ENCODE assay signal across 10 mouse cellular contexts in the genomic region with DNA sequence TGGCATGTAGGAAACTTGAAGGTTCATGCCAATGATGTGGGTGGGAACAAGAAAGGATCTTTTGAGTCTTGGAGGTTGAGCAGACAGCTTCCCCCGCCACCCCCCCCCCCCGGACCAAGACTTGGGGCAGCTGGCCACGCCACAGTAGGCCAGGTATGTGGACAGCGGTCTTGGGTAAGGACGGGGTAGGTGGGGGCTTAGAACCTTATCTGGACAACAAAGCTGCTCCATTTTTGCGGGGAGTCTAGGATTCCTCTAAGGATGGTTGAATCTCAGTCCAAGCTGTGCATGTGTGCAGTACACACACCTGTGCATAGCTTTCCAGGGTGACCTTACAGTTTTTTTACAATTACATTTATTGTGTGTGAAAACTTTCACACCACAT. TPM values are rescaled to one million over a fixed set of nuclear protein-coding genes. Genes with fewer than 3 reads are reported as not detected.
DNase-seq lines count a peak whose midpoint lies in the region; ATAC-seq and TF ChIP-seq lines count a peak whose summit lies in the region.
"Had no signal": no experiment of that assay in that cellular context is flagged by ENCODE, and none has a peak within 500 bp of the region (broad histone marks: within the 10 kb centered on the region; RNA-seq: fewer than 3 reads in every experiment).

No protein-coding gene starts in this region.

- ATAC-seq in heart, postnatal 0 days (ENCODE audit: insufficient read depth, low read depth), result no peak
- peak; percentile 25; the same call in 1 of the 2 replicates for ATAC-seq in hindbrain, embryonic 15.5 days (ENCODE audit: low FRiP score, low read depth)
- ATAC-seq in midbrain, embryonic 14.5 days (ENCODE audit: low FRiP score, low TSS enrichment), result peak; percentile 27; the same call in 1 of the 2 replicates

- peak overlapping the region; percentile 81 for H3K4me2 ChIP-seq in heart, postnatal 0 days (ENCODE audit: low read depth, low read length)
- H3K4me2 ChIP-seq in hindbrain, embryonic 15.5 days, result peak overlapping the region; percentile 99
- H3K4me2 ChIP-seq in midbrain, embryonic 14.5 days (ENCODE audit: low read length), result peak overlapping the region; percentile 99

- intact Hi-C loops in left cerebral cortex, postnatal 25 days (cut with DNase I), result loop anchor here (2.0 kb wide), 1 partner anchor 20 kb away; no protein-coding TSS in a partner anchor

- DNase-seq in heart, postnatal 0 days (ENCODE audit: low spot score), result no peak
- DNase-seq in heart, adult 9 months (ENCODE audit: low spot score in 2 of 2), result no peak
- no peak for DNase-seq in embryonic facial prominence, embryonic 10.5 days (ENCODE audit: low spot score)
- DNase-seq in midbrain, embryonic 14.5 days, result no peak
- no peak for DNase-seq in adrenal gland, adult 18-20 months (ENCODE audit: low spot score in 2 of 2)
- DNase-seq in left cerebral cortex, postnatal 25 days (ENCODE audit: low spot score in 2 of 2), result no peak
- DNase-seq in adrenal gland, postnatal 14 days, result no peak

- H3K9ac ChIP-seq in heart, postnatal 0 days (replicated peaks; ENCODE audit: low read depth, low read length), result peak overlapping the region; percentile 39
- peak overlapping the region; percentile 84 for H3K9ac ChIP-seq in hindbrain, embryonic 15.5 days
- H3K9ac ChIP-seq in midbrain, embryonic 14.5 days (replicated peaks; ENCODE audit: low read length), result peak overlapping the region; percentile 69

- H3K27me3 ChIP-seq in heart, postnatal 0 days (ENCODE audit: control insufficient read depth, insufficient read depth, low read length), result no peaks in the 10 kb centered on the region
- H3K27me3 ChIP-seq in embryonic facial prominence, embryonic 10.5 days (replicated peaks; ENCODE audit: low read depth, poor library complexity, severe bottlenecking), result peaks cover 49% of the 10 kb centered on the region
- no peaks in the 10 kb centered on the region; the same call in 1 of the 2 replicates for H3K27me3 ChIP-seq in hindbrain, embryonic 15.5 days
- peaks cover 4% of the 10 kb centered on the region for H3K27me3 ChIP-seq in midbrain, embryonic 14.5 days (ENCODE audit: control insufficient read depth, insufficient read depth, low read length)

- H3K36me3 ChIP-seq in heart, postnatal 0 days (replicated peaks; ENCODE audit: control insufficient read depth, insufficient read depth, low read length), result peaks cover 19% of the 10 kb centered on the region
- H3K36me3 ChIP-seq in embryonic facial prominence, embryonic 10.5 days (replicated peaks), result peaks cover 38% of the 10 kb centered on the region
- peaks cover 6% of the 10 kb centered on the region; the same call in 1 of the 2 replicates for H3K36me3 ChIP-seq in hindbrain, embryonic 15.5 days
- peaks cover 30% of the 10 kb centered on the region for H3K36me3 ChIP-seq in midbrain, embryonic 14.5 days (ENCODE audit: control insufficient read depth, insufficient read depth, low read length)

- TF ChIP-seq EP300 in heart, postnatal 0 days (IDR thresholded peaks at IDR 0.05; ENCODE audit: low read depth), result no peak

- peaks cover 3% of the 10 kb centered on the region; the same call in 1 of the 2 replicates for H3K4me1 ChIP-seq in heart, postnatal 0 days (ENCODE audit: control insufficient read depth, insufficient read depth)
- H3K4me1 ChIP-seq in embryonic facial prominence, embryonic 10.5 days, result peaks cover 14% of the 10 kb centered on the region
- H3K4me1 ChIP-seq in hindbrain, embryonic 15.5 days (replicated peaks), result peaks cover 8% of the 10 kb centered on the region
- H3K4me1 ChIP-seq in midbrain, embryonic 14.5 days (ENCODE audit: control insufficient read depth, insufficient read depth, low read length), result 0 out of 2 replicates have a peak, but pooled peaks cover 8% of the 10 kb centered on the region

- H3K27ac ChIP-seq in heart, postnatal 0 days (ENCODE audit: low read depth), result no peak overlapping the region
- H3K27ac ChIP-seq in embryonic facial prominence, embryonic 10.5 days (replicated peaks), result peak overlapping the region; percentile 73; the same call in 1 of the 2 replicates
- peak overlapping the region; percentile 84 for H3K27ac ChIP-seq in hindbrain, embryonic 15.5 days (replicated peaks)
- peak overlapping the region; percentile 79 for H3K27ac ChIP-seq in midbrain, embryonic 14.5 days (replicated peaks; ENCODE audit: low read depth, low read length)

- WGBS in heart, postnatal 0 days, result 28% methylated on average over 6 of the region's 6 CpGs
- WGBS in embryonic facial prominence, embryonic 10.5 days, result 18% methylated on average over 6 of the region's 6 CpGs
- WGBS in hindbrain, embryonic 15.5 days, result 25% methylated on average over 6 of the region's 6 CpGs
- WGBS in midbrain, embryonic 14.5 days, result 29% methylated on average over 6 of the region's 6 CpGs

- peaks cover 6% of the 10 kb centered on the region; the same call in 1 of the 2 replicates for H3K9me3 ChIP-seq in heart, postnatal 0 days (replicated peaks; ENCODE audit: control insufficient read depth, low read length)
- H3K9me3 ChIP-seq in embryonic facial prominence, embryonic 10.5 days, result peaks cover 3% of the 10 kb centered on the region; the same call in 1 of the 2 replicates
- H3K9me3 ChIP-seq in hindbrain, embryonic 15.5 days, result no peaks in the 10 kb centered on the region
- H3K9me3 ChIP-seq in midbrain, embryonic 14.5 days (ENCODE audit: control insufficient read depth, low read length), result no peaks in the 10 kb centered on the region

- TF ChIP-seq CTCF in heart, postnatal 0 days (IDR thresholded peaks at IDR 0.05; ENCODE audit: low read depth), result no peak

- H3K4me3 ChIP-seq in heart, postnatal 0 days (ENCODE audit: low read depth, low read length), result peak overlapping the region; percentile 48
- peak overlapping the region; percentile 66 for H3K4me3 ChIP-seq in embryonic facial prominence, embryonic 10.5 days
- H3K4me3 ChIP-seq in hindbrain, embryonic 15.5 days, result peak overlapping the region; percentile 59
- H3K4me3 ChIP-seq in midbrain, embryonic 14.5 days (replicated peaks; ENCODE audit: low read depth, low read length), result peak overlapping the region; percentile 50

RNA-seq across cellular contexts. Expression of a gene that starts 0.3 kb away (rescaled TPM):
- not detected in 2 replicates for total RNA-seq in heart, postnatal 0 days (2014; rRNA removed; ENCODE audit: low replicate concordance)
- not detected in 2 replicates for polyA plus RNA-seq in heart, postnatal 0 days (2015; fragmentation: Nextera tagmentation; extraction: Ambion mirVana)
- not detected in 2 replicates for polyA plus RNA-seq in embryonic facial prominence, embryonic 10.5 days (2016; fragmentation: Nextera tagmentation; extraction: Ambion mirVana)
- polyA plus RNA-seq in hindbrain, embryonic 15.5 days (2015; fragmentation: Nextera tagmentation; extraction: Ambion mirVana), result 0.99 and 1.4 TPM in 2 replicates
- polyA plus RNA-seq in midbrain, embryonic 14.5 days (2014; fragmentation: Nextera tagmentation; extraction: Ambion mirVana), result 0.25 and 0.27 TPM in 2 replicates
- total RNA-seq in adrenal gland, adult 18-20 months (2021), result not detected
- 1 to 10 TPM; 1.3 to 1.4 TPM for total RNA-seq in left cerebral cortex, postnatal 25 days (2021)
- total RNA-seq in adrenal gland, postnatal 14 days (2021), result not detected in 2 replicates
- total RNA-seq: MEL had no signal
- polyA plus RNA-seq: thymus, postnatal 0 days had no signal

RNA-seq across cellular contexts. Expression of a gene that starts 10.2 kb away (rescaled TPM):
- not detected in 2 replicates for total RNA-seq in heart, postnatal 0 days (2014; rRNA removed; ENCODE audit: low replicate concordance)
- polyA plus RNA-seq in heart, postnatal 0 days (2015; fragmentation: Nextera tagmentation; extraction: Ambion mirVana), result 0.10 TPM in 1 of 2 replicates, not detected in the other
- 0.47 and 0.49 TPM in 2 replicates for polyA plus RNA-seq in embryonic facial prominence, embryonic 10.5 days (2016; fragmentation: Nextera tagmentation; extraction: Ambion mirVana)
- 2.3 and 2.6 TPM in 2 replicates for polyA plus RNA-seq in hindbrain, embryonic 15.5 days (2015; fragmentation: Nextera tagmentation; extraction: Ambion mirVana)
- polyA plus RNA-seq in midbrain, embryonic 14.5 days (2014; fragmentation: Nextera tagmentation; extraction: Ambion mirVana), result 0.88 and 2.1 TPM in 2 replicates
- total RNA-seq in adrenal gland, adult 18-20 months (2021), result under 1 TPM; 0.27 to 0.61 TPM
- total RNA-seq in left cerebral cortex, postnatal 25 days (2021), result 1 to 10 TPM; 1.5 to 2.4 TPM
- 0.45 and 0.93 TPM in 2 replicates for total RNA-seq in adrenal gland, postnatal 14 days (2021)
- total RNA-seq: MEL had no signal

RNA-seq across cellular contexts. Expression of a gene that starts 47.6 kb away (rescaled TPM):
- total RNA-seq in heart, postnatal 0 days (2014; rRNA removed; ENCODE audit: low replicate concordance), result 2.2 and 3.4 TPM in 2 replicates
- polyA plus RNA-seq in heart, postnatal 0 days (2015; fragmentation: Nextera tagmentation; extraction: Ambion mirVana), result 0.91 and 1.1 TPM in 2 replicates
- polyA plus RNA-seq in embryonic facial prominence, embryonic 10.5 days (2016; fragmentation: Nextera tagmentation; extraction: Ambion mirVana), result 0.49 and 0.67 TPM in 2 replicates
- polyA plus RNA-seq in hindbrain, embryonic 15.5 days (2015; fragmentation: Nextera tagmentation; extraction: Ambion mirVana), result 7.0 and 7.8 TPM in 2 replicates
- 4.3 and 5.2 TPM in 2 replicates for polyA plus RNA-seq in midbrain, embryonic 14.5 days (2014; fragmentation: Nextera tagmentation; extraction: Ambion mirVana)
- 10 to 100 TPM; 19.8 to 20.9 TPM for total RNA-seq in adrenal gland, adult 18-20 months (2021)
- total RNA-seq in left cerebral cortex, postnatal 25 days (2021), result 100 to 1,000 TPM; 146 to 197 TPM
- total RNA-seq in adrenal gland, postnatal 14 days (2021), result 14.4 and 30.4 TPM in 2 replicates

RNA-seq across cellular contexts. Expression of a gene that starts 48.8 kb away (rescaled TPM):
- 4.4 and 9.4 TPM in 2 replicates for total RNA-seq in heart, postnatal 0 days (2014; rRNA removed; ENCODE audit: low replicate concordance)
- 1.3 and 1.4 TPM in 2 replicates for polyA plus RNA-seq in heart, postnatal 0 days (2015; fragmentation: Nextera tagmentation; extraction: Ambion mirVana)
- 3.1 and 3.2 TPM in 2 replicates for polyA plus RNA-seq in embryonic facial prominence, embryonic 10.5 days (2016; fragmentation: Nextera tagmentation; extraction: Ambion mirVana)
- polyA plus RNA-seq in hindbrain, embryonic 15.5 days (2015; fragmentation: Nextera tagmentation; extraction: Ambion mirVana), result 3.3 and 4.8 TPM in 2 replicates
- 3.0 and 3.4 TPM in 2 replicates for polyA plus RNA-seq in midbrain, embryonic 14.5 days (2014; fragmentation: Nextera tagmentation; extraction: Ambion mirVana)
- total RNA-seq in adrenal gland, adult 18-20 months (2021), result 10 to 100 TPM in 1 of 2 experiments, 1 to 10 TPM in 1; 9.2 to 10.5 TPM
- 1 to 10 TPM; 4.1 to 4.3 TPM for total RNA-seq in left cerebral cortex, postnatal 25 days (2021)
- 6.5 and 8.7 TPM in 2 replicates for total RNA-seq in adrenal gland, postnatal 14 days (2021)
